Mouse (Mus musculus) adrenal gland, postnatal 25 days (tissue): ENCODE data around the gene Zfp456. TPM values are rescaled to one million over a fixed set of nuclear protein-coding genes. Genes with fewer than 3 reads are reported as not detected.
"Not testable (repeated sequence)": the region's sequence is repeated elsewhere in the genome, so short reads cannot be mapped to it uniquely, and the experiment has no call there.

Source experiments
- DNase-seq: peaks from one replicate; pipeline ENCODE4 v3.0.0; 2021; ENCODE audit warnings: mixed read lengths
- long read RNA-seq: library from polyadenylated mRNA; stranded (forward); transcript quantifications from one replicate; pipeline ENCODE4 v2.0.0, GENCODE M21; 2021
- total RNA-seq: library from RNA; stranded (reverse); gene quantifications from 2 replicates; pipeline ENCODE4 v1.2.3, GENCODE M21; 2021

Gene Zfp456
- 1.3 and 2.5 TPM in 2 replicates for total RNA-seq
- long read RNA-seq, partial matches to known transcripts, result 0 of 1 reads
- long read RNA-seq, other reads (novel, unspliced or antisense), result 1 of 1 reads

DNA sequence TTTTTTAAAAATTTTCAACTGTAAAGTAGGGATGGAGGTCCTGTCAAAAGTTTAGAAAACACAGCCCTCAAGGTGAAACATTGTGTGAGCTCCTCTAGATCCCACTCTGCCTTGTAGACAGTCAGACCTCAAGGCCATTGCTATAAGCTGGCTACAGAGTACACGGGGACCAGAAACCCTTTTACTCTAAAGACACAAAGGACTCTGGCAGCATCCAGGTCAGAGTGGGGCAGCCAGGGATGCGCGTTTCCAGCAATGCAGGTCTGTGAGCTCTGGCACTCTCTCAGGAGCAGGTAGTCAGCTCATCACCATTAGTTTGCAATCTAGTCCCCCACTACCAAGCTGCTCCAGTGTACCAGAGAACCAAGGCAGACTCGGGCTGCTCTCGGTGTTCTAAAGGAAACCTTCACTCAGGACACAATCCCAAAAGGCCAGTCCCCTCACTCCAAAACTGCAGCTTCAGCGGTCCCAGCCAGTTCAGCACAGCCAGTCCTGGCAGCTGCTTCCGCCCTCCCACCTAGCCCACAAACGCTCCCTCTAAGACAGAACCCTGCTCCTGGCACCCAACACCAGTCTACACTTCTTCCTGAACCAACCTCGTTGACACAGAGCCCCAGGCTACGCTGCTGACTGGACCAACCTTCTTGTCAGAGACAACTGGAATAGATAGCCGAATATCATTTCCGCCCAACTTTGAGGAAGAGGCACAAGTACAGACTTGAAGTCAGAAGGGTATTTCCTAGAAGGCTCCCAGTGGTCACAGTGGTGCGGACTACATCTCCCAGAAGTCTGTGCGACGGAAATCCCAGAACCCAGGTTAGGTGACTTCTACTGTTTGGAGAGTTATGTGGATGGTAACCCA, at the start of gene Zfp456, which contains the start of gene Gm28041:
TSS of gene Zfp456 (minus strand) at position 761 of the 862 bp plus-strand sequence.
TSS of gene Gm28041 (minus strand) at position 684 of the 862 bp plus-strand sequence.
- DNase-seq, result peak; percentile 59

DNA sequence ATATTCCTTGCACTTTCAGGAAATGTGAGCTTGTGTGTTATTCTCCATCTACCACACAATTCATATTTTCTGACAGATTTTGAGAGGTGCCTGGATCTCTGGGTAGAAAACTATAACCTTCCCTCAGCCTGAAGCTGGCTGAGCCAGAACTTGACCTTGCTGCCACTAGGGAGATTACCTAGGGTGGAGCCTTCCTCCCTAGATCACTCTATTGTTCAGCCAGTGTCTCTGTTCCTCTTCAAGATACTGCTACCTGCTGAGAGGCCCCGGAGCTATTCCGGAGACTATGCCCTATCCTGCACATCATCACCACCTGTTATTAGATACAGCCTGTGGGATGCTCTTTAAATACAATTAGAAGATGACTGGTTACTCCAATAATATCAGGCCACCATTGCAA, 46.9 kb upstream of the Zfp456 start:
- not testable (repeated sequence) for DNase-seq

DNA sequence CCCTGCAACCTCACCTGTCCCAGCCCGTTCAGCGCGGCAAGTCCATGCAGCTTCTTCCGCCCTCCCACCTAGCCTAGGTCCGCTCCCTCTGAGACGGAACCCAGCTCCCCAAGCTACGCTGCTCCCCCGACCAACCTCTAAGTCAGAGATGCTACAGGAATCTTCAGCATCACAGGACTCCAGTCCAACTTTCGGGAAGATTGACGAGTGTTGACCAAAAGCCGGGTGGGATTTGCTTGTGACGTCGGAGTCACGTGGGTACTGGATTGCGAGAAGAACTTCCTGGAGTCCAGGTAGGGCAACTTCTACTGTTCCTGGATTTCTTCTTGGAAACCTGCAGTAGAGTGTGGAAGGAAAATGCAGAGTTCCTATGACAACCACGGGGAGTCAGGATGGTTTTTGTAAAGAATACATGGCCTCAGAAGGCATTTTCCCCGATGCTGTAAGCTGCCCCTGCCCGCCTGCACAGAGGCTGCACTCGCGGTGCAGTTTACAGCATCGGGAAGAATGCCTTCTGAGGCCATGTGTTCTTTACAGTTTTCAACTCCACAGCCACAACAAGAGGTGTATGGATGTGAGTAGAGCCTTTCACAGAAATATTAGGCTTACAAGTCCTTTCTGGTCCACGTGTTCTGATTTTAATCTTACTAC, 45.7 kb upstream of the Zfp456 start, which contains the start of gene Zfp459:
TSS of gene Zfp459 (minus strand) at position 212 of the 651 bp plus-strand sequence.
- peak; percentile 24 for DNase-seq

DNA sequence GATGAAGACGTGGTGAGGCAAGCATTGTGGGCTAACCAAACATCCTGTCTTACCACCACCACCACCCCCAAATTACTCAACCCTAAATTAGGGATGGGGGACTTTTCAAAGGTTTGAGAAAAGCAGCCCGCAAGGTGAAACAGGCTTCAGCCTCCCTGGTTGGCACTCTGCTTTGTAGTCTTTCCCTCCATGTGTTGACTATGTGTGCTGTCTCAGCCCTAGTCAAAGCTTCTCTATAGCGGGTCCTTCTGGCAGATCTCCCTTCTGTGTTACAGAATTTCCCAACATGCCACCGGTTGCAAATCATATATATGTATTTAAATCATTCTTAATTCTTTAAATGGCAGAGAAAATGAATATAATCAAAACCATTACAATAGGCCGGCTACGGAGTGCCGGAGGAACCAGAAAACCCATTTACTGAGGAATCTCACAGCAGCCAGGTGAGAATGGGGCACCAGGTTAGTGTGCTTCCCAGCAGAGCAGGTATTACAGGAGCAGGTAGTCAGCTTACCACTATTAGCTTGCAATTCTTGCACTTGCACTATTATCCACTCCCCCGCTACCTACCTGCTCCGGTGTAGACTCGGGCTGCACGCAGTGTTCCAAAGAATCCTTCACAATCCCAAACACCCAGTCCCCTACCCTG, 45.1 kb upstream of the Zfp456 start:
- no peak for DNase-seq

DNA sequence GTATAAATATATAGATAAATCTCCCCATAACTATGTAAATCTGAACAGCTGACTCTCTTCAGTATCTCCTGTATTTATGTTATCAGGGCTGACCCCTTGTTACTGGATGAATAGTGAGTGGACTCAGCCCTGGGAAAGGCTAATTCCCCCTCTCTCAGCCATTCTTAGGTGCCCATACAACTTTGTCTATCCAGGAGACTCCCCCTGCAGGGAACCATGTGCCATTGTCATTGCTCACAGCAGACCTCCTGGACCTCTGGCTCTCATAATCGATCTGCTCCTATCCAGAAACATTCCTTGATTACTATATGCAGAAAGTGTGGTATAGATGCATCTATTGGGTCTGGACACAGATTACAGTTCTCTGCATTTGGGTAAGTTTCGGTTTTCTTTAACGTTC, 41.2 kb upstream of the Zfp456 start:
- no peak for DNase-seq

DNA sequence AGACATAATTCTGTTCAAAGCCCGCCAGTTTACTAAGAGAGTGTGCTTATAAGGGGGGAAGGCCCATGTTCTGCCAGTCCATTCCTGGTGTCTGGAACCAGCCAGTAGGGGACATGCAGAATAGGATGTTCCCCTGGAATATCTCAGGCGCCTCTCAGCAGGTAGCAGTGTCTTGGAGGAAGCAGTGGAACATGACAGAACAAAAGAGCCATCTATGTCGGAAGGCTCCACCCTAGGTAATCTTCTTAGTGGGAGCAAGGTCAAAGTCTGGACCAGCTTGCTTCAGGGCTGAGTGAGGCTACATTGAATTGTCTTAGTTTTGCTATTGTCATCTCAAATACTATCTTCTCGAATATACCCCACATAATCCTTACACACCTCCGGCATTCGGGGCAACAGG, 40.1 kb upstream of the Zfp456 start:
- no peak for DNase-seq

DNA sequence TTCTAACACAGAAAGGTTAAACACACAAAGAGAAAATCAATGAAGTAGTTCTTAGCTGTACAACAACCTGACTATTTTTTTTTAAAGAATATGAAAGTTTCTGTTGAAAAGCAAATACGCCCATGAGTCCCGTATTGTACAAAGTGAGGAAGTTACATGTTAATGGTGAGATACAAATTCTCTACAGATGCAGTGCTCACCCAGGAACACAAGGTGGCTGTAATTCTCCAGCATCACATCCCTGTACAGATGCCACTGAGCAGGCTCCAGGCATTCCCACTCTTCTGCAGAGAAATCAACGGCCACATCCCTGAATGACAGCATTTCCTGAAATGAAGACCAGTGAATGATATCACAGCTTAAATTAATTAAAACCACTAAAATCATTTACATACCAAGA, 38.0 kb upstream of the Zfp456 start:
- not testable (repeated sequence) for DNase-seq

DNA sequence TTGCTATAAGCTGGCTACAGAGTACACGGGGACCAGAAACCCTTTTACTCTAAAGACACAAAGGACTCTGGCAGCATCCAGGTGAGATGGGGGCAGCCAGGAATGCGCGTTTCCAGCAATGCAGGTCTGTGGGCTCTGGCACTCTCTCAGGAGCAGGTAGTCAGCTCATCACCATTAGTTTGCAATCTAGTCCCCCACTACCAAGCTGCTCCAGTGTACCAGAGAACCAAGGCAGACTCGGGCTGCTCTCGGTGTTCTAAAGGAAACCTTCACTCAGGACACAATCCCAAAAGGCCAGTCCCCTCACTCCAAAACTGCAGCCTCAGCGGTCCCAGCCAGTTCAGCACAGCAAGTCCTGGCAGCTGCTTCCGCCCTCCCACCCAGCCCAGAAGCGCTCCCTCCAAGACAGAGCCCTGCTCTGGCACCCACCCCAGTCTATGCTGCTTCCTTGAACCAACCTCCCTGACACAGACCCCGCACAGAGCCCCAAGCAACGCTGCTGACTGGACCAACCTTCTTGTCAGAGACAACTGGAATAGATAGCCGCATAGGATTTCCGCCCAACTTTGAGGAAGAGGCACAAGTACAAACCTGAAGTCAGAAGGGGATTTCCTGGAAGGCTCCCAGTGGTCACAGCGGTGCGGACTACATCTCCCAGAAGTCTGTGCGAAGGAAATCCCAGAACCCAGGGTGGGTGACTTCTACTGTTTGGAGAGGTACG, 23.7 kb upstream of the Zfp456 start, which contains the start of gene Zfp429:
TSS of gene Zfp429 (minus strand) at position 637 of the 721 bp plus-strand sequence.
- DNase-seq, result peak; percentile 54

DNA sequence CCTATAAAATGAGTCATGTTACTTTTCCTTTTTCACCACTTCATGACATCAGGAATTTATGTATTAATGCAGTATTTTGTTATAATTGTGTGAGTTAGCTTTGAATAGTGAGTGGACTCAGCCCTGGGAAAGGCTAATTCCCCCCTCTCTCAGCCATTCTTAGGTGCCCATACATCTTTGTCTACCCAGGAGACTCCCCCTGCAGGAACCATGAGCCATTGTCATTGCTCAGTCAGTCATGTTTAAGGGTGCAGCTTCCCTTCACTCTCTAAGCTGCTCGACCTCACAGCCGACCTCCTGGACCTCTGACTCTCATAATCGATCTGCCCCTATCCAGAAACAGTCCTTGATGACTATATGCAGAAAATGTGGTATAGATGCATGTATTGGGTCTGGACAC, 645 bp upstream of the Zfp456 start:
- DNase-seq, result not testable (repeated sequence)

DNA sequence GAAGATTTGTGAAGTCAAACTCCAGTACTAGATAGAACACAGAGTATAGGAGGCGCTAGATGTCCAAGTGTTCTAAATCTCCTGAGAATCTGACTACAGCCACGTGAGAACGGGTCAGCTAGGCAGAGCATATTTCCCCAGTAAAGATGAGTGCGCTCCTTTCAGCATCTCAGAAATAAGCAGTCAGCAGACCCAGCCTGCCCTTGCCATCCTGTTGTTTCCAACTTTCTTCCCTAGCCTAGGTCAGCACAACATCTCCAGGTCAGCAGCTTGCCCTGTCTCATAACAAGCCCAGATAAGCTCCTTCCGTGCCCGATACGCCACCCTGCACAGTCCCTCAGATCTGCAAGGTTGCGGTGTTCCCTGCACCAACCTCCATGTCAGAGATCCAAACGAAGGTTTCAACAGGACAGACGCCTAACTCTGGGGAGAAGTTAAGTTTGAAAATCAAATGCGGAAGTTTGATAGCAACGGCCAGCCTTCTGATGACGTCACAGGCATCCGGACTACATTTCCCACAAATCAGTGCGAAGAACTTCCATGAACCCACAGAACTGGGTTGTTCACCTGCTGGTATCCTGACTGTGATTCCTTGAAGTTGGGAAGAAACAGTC, 15.4 kb downstream of the Zfp456 start, which contains the start of the genes Gm28044 and Zfp953:
TSS of gene Gm28044 (minus strand) at position 406 of the 614 bp plus-strand sequence.
TSS of gene Zfp953 (minus strand) at position 475 of the 614 bp plus-strand sequence.
- peak; percentile 82 for DNase-seq

DNA sequence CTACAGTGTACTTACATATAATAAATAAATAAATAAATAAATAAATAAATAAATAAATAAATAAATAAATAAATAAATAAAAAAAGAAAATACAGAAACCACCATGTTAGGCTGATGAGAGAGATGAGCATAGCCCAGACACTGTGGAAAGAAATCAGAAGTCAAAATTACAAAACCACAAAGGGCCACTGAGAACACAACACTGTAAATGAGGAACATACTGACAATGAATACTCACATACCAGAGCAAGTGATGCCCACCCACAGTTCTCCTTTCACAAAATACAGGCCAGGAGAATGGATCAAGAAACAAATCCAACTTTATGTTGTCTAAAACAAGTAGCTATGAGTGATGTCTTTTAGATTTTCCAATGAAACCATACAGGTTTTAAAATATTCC, 23.8 kb downstream of the Zfp456 start:
- DNase-seq, result no peak

DNA sequence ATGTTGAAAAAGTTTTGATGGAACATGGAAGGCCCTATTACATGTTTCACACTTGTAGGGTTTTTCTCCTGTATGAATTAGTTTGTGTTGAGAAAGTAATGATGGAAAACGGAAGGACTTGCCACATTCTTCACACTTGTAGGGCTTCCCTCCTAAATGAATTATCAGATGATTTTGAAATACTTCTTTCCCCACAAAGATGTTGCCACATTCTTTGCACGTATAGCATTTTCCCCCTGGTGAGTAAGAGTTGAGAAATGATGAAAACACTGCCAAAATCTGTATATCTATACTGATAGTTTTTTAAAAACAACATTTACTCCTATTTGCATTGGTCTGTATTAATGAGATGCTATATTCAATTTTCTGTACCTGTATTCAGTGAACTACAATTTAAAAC, 32.2 kb downstream of the Zfp456 start:
- DNase-seq, result no peak

DNA sequence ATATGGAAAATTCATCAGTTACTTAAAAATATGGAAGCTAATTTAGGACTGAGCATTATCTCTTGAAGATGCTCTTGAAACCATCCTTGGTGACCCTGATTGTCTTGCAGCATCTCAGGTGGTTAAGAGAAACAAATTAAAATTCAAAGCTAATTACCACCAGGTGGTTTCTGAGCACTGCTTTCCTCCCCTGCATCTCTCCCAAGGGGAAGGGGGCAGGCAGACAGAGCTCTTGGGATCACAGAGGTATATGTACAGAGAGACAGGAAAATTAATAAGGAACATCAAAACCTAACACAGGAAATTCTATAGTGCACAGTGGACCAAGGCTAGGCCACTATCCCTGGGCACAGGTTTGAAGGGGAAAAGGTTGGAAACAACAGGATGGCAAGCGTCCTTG, 42.7 kb downstream of the Zfp456 start:
- no peak for DNase-seq

DNA sequence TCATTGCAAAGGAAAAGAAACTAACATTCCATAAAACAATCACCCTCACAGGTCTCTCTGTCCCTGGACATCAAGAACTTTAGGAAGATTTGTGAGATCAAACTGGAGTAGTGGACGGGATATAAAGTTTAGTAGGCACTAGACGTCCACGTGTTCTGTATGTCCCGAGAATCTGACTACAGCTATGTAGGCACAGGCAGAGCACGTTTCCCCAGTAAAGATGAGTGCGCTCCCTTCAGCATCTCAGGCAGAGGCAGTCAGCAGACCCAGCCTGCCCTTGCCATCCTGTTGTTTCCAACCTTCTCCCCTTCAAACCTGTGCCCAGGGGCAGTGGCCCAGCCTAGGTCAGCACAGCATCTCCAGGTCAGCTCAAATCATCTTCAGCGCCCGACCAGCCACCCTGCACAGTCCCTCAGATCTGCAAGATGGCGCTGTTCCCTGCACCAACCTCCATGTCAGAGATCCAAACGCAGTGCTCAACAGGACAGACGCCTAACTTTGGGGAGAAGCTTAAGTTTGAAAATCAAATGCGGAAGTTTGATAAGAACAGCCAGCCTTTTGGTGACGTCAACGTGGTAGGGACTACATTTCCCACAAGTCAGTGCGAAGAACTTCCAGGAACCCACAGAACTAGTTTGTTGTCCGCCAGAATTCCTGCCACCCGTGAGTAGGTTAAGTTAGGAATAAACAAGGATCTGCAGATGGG, 43.4 kb downstream of the Zfp456 start, which contains the start of gene Zfp595:
TSS of gene Zfp595 (minus strand) at position 552 of the 706 bp plus-strand sequence.
- DNase-seq, result peak; percentile 66

Other genes with a start within 250 kb of the Zfp456 start
- gene Rsl1, start 202.6 kb downstream of the Zfp456 start, total RNA-seq, result 7.9 and 8.5 TPM in 2 replicates
- 2.5 and 2.8 TPM in 2 replicates for gene Zfp455, start 181.3 kb downstream of the Zfp456 start, total RNA-seq
- 4.0 and 5.8 TPM in 2 replicates for gene Zfp458, start 97.3 kb downstream of the Zfp456 start, total RNA-seq
- 3.7 and 5.8 TPM in 2 replicates for gene Zfp457, start 69.3 kb downstream of the Zfp456 start, total RNA-seq
- gene Zfp595, start 43.2 kb downstream of the Zfp456 start, total RNA-seq, result 6.2 and 7.4 TPM in 2 replicates
- 1.2 TPM in 1 of 2 replicates, not detected in the other for gene Gm28044, start 15.3 kb downstream of the Zfp456 start, total RNA-seq
- 4.1 and 4.9 TPM in 2 replicates for gene Zfp953, start 15.2 kb downstream of the Zfp456 start, total RNA-seq
- 2.2 TPM in 1 of 2 replicates, not detected in the other for gene Gm28041, start 77 bp downstream of the Zfp456 start, total RNA-seq
- 4.4 and 6.1 TPM in 2 replicates for gene Zfp429, start 24.0 kb upstream of the Zfp456 start, total RNA-seq
- gene Zfp459, start 45.6 kb upstream of the Zfp456 start, total RNA-seq, result 0.62 and 1.8 TPM in 2 replicates
- gene Zfp874a, start 75.8 kb upstream of the Zfp456 start, total RNA-seq, result 19.0 and 23.5 TPM in 2 replicates
- gene Zfp874b, start 108.4 kb upstream of the Zfp456 start, total RNA-seq, result 15.9 and 18.7 TPM in 2 replicates
- 7.6 and 8.1 TPM in 2 replicates for gene Zfp58, start 124.7 kb upstream of the Zfp456 start, total RNA-seq
- not detected in 2 replicates for gene Gm26965, start 150.3 kb upstream of the Zfp456 start, total RNA-seq
- gene Zfp87, start 150.4 kb upstream of the Zfp456 start, total RNA-seq, result 18.0 and 19.8 TPM in 2 replicates
- gene Zfp748, start 178.0 kb upstream of the Zfp456 start, total RNA-seq, result 8.6 and 8.9 TPM in 2 replicates
- gene Zfp729b, start 233.9 kb upstream of the Zfp456 start, total RNA-seq, result 8.3 and 9.5 TPM in 2 replicates